Mouse (Mus musculus): ENCODE results near the gene Krt25. TPM values are rescaled to one million over a fixed set of nuclear protein-coding genes. Genes with fewer than 3 reads are reported as not detected.

Krt25 gene
- polyA plus RNA-seq, 1 experiment from 2014 or later, result not detected

DNA sequence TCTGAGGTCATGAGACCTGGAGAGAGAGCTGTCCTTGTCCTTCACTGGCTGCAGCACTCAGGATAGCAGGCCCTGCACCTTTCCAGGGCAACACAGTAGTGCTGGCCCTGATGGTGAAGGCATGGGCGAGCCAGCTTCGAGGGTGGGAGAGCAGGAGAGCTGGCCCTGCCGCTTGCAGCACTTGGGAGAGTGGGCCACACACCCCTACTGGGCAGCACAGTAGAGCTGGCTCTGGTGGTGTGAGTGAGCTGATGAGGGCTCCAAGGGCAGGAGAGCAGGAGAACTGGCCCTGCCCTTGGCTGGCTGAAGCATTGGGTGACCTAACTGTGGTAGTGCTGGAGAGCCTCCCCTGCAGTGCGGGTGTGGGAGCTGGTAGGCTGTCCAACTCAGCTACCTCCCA, 50.0 kb downstream of the Krt25 start:
- H3K27ac ChIP-seq, result no peak overlapping the region
- no peaks in the 10 kb centered on the region for H3K36me3 ChIP-seq
- no peaks in the 10 kb centered on the region for H3K27me3 ChIP-seq
- no peak overlapping the region for H3K9ac ChIP-seq (replicated peaks)
- ATAC-seq, result no peak
- 84% methylated on average over 4 of the region's 4 CpGs for WGBS
- no peak overlapping the region for H3K4me2 ChIP-seq (replicated peaks)
- H3K4me1 ChIP-seq (replicated peaks), result no peaks in the 10 kb centered on the region
- no peaks in the 10 kb centered on the region for H3K9me3 ChIP-seq
- no peak overlapping the region for H3K4me3 ChIP-seq (replicated peaks)

GRCm38 (mm10) chr11:99269192-99269591, 53.6 kb downstream of the Krt25 start:
- Histone ChIP-seq H3K4me2 (replicated peaks) (no peak overlapping the region), H3K9ac (replicated peaks) (no peak overlapping the region), H3K27ac (no peak overlapping the region), H3K27me3 (no peaks in the 10 kb centered on the region), H3K36me3 (no peaks in the 10 kb centered on the region), H3K4me1 (replicated peaks) (0 out of 2 replicates have a peak, but pooled peaks cover 2% of the 10 kb centered on the region), H3K4me3 (replicated peaks) (no peak overlapping the region), H3K9me3 (no peaks in the 10 kb centered on the region)
- no peak for ATAC-seq
- WGBS, result 80% methylated on average over 7 of the region's 7 CpGs

DNA sequence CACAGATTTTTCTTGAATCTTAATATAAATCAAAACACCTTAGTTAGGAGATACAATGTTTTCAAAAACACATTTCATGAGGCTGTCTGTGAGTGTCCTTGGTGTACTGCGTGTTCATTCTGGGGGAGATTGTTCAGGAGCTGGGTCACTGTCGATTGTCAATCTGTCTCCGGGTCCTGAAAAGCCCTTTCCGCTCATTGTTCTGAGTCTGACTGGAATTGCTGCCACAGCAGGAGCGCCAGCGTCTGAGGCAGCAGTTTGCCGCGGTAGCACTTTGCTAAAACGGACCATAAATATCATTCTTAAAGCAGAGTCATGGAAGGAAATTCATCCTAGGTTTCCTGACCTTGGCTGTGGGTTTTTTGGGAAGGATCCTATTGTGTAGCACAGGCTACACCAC, 57.0 kb downstream of the Krt25 start:
- no peaks in the 10 kb centered on the region for H3K9me3 ChIP-seq
- no peak overlapping the region for H3K9ac ChIP-seq (replicated peaks)
- H3K4me2 ChIP-seq (replicated peaks), result no peak overlapping the region
- no peaks in the 10 kb centered on the region for H3K27me3 ChIP-seq
- no peak overlapping the region for H3K27ac ChIP-seq
- no peak for ATAC-seq
- 0 out of 2 replicates have a peak, but pooled peaks cover 2% of the 10 kb centered on the region for H3K4me1 ChIP-seq (replicated peaks)
- no peak overlapping the region for H3K4me3 ChIP-seq (replicated peaks)
- no peaks in the 10 kb centered on the region for H3K36me3 ChIP-seq
- WGBS, result 28% methylated on average over 9 of the region's 9 CpGs

Other genes with a start within 250 kb of the Krt25 start
- gene Tns4, start 233.6 kb downstream of the Krt25 start, polyA plus RNA-seq (2015; fragmentation: Nextera tagmentation; extraction: Ambion mirVana), result 0.10 and 0.16 TPM in 2 replicates
- not detected in 2 replicates for gene Ccr7, start 167.9 kb downstream of the Krt25 start, polyA plus RNA-seq (2015; fragmentation: Nextera tagmentation; extraction: Ambion mirVana)
- 370 and 402 TPM in 2 replicates for gene Smarce1, start 91.9 kb downstream of the Krt25 start, polyA plus RNA-seq (2015; fragmentation: Nextera tagmentation; extraction: Ambion mirVana)
- 2.4 TPM in 2 replicates for gene Krt222, start 78.9 kb downstream of the Krt25 start, polyA plus RNA-seq (2015; fragmentation: Nextera tagmentation; extraction: Ambion mirVana)
- gene Krt24, start 37.7 kb downstream of the Krt25 start, polyA plus RNA-seq (2015; fragmentation: Nextera tagmentation; extraction: Ambion mirVana), result not detected in 2 replicates
- gene Krt26, start 15.0 kb upstream of the Krt25 start, polyA plus RNA-seq (2015; fragmentation: Nextera tagmentation; extraction: Ambion mirVana), result 0.30 and 0.39 TPM in 2 replicates
- gene Krt27, start 28.2 kb upstream of the Krt25 start, polyA plus RNA-seq (2015; fragmentation: Nextera tagmentation; extraction: Ambion mirVana), result not detected in 2 replicates
- gene Krt28, start 52.0 kb upstream of the Krt25 start, polyA plus RNA-seq (2015; fragmentation: Nextera tagmentation; extraction: Ambion mirVana), result 0.15 and 0.22 TPM in 2 replicates
- 36.3 and 36.8 TPM in 2 replicates for gene Krt10, start 66.4 kb upstream of the Krt25 start, polyA plus RNA-seq (2015; fragmentation: Nextera tagmentation; extraction: Ambion mirVana)
- 0.13 TPM in 1 of 2 replicates, not detected in the other for gene Krt12, start 99.3 kb upstream of the Krt25 start, polyA plus RNA-seq (2015; fragmentation: Nextera tagmentation; extraction: Ambion mirVana)
- gene Krt20, start 115.2 kb upstream of the Krt25 start, polyA plus RNA-seq (2015; fragmentation: Nextera tagmentation; extraction: Ambion mirVana), result 0.10 TPM in 1 of 2 replicates, not detected in the other
- not detected in 2 replicates for gene Krt23, start 170.2 kb upstream of the Krt25 start, polyA plus RNA-seq (2015; fragmentation: Nextera tagmentation; extraction: Ambion mirVana)
- gene Krt39, start 198.4 kb upstream of the Krt25 start, polyA plus RNA-seq (2015; fragmentation: Nextera tagmentation; extraction: Ambion mirVana), result not detected in 2 replicates
- gene Krt40, start 220.2 kb upstream of the Krt25 start, polyA plus RNA-seq (2015; fragmentation: Nextera tagmentation; extraction: Ambion mirVana), result not detected in 2 replicates
- gene Krtap3-3, start 227.9 kb upstream of the Krt25 start, polyA plus RNA-seq (2015; fragmentation: Nextera tagmentation; extraction: Ambion mirVana), result not detected in 2 replicates
- not detected in 2 replicates for gene Krtap3-2, start 233.9 kb upstream of the Krt25 start, polyA plus RNA-seq (2015; fragmentation: Nextera tagmentation; extraction: Ambion mirVana)
- not detected in 2 replicates for gene Gm11939, start 236.5 kb upstream of the Krt25 start, polyA plus RNA-seq (2015; fragmentation: Nextera tagmentation; extraction: Ambion mirVana)
- not detected in 2 replicates for gene Krtap3-1, start 243.7 kb upstream of the Krt25 start, polyA plus RNA-seq (2015; fragmentation: Nextera tagmentation; extraction: Ambion mirVana)